Mouse (Mus musculus): ENCODE measurements at regions not wholly inside any gene's neighbourhood (a gene's known extent, or its start where the extent isn't known, plus 50 kb on each side); places are given as distances from the start of the nearest gene placed in this dataset.

DNA sequence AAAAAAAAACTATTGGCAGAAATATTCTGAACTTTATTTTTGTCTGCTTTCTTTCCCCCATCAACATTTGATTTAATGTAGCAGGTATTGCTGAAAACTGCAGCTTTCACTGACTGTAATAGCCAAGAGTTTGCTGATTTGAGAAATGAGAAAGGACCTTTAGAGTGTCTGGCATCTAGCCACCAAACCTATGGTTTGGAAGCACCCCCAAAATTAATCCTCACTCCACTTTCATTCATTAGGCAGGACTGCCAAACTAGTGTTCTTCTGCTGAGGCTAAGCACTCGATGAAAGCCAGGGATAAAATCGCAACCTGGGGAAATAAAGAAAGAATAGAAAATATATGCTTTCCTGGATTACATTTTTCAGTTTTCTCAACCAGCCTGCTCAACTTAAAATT, 320.4 kb downstream of the Atp6ap1l start:
- DNase-seq (ENCODE audit: low spot score), result no peak

DNA sequence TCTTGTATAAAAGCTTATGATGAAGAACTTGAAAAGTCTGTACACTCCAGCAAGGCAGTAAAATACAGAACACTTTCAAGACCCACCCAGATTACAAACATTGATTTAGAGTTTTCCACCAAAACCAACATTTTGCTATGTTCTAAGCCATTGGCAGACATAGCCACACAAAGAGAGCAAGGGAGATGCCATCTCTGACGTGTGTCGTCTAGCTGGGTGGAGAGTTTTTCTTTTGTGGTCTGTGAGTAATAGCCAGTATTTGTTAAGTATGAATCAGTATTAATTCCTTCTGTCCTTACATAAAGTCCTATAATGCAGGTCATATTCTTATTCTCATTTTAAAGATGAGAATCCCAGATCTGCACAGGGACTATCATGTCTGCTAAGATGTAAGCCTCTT, 329.8 kb downstream of the Atp6ap1l start:
- DNase-seq (ENCODE audit: low spot score), result no peak

DNA sequence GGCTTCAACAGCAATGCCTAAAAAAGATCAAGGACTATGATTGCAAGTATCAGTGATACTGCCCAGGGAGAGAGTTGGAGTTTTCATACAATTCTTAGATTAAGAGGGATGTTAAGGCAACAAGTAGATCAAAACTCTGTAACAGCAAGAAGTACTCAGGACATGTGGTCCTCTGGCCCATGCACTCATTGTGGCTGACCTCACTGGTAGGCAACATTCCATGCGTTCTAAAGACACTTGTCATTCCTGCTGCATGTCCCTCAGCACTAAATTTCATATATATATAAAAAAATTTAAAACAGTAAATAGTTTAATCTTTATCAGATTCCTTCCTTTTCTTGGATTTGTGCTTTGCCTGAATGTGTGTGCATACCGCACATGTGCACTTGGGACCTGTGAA, 332.6 kb downstream of the Atp6ap1l start:
- no peak for DNase-seq (ENCODE audit: low spot score)

DNA sequence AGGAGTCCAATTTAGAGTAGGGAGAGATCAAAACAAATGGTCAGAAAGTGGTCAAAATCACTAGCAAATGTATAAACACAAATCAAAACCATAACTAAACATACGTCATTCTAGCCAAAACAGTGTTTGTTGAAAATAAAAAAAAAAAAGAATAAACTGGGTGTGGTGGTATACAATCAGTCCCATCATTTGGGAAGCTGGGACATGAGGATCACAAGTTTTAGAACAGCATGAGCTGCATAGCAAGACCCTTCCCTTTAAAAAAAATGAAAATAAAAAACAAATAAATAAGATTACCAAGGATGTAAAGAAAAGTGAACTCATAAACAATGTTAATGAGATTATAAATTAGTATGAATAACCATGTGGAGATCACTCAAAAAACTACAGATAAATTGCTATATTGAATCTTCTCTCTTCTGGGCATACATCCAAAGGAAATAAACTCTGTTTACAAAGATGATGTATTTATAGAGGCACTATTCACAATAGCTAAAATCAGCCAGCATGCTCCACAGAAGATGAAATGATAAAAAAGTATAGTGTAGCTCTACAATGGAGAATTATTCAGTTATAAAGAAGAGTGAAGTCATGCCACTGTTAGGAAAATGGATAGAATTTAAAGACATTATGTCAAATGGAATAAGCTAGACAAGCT, 341.8 kb downstream of the Atp6ap1l start:
- DNase-seq (ENCODE audit: low spot score), result no peak

DNA sequence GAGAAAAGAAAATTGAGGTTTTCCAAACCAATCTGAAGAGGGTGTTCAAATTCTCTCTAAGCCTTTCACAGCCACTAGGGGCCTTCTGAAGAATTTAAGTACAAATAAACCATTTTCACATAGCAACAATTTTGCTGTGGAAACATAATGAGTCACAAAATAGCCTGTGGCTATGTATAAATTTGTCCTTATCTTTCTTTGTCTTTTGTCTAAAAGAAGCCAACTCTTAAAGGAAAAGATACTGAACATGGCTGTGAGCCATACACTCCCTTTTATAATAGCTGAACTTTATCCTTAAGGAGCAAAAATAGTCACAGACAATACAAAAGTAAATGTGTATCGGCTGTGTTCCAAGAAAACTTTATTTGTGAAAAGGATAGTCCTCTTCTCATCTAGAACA, 345.1 kb downstream of the Atp6ap1l start:
- no peak for DNase-seq (ENCODE audit: low spot score)

DNA sequence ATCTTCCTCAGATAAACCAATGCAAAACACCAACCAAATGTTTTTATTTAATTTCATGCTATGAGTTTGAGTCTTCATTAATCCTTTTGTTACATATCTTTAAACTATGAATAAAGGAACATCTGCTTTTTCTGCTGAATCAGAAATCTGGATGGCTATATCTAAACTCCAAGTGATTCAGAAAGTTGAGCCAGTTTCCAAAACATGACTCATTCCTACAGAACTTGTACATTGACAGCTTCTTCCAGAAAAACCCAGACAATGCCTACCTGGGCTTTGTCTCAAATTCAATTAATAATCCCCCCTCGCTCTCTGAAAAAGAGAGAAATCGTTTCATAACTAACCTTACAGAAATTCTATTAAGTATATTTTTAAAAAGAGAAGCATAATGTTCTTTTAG, 345.7 kb downstream of the Atp6ap1l start:
- no peak for DNase-seq (ENCODE audit: low spot score)

DNA sequence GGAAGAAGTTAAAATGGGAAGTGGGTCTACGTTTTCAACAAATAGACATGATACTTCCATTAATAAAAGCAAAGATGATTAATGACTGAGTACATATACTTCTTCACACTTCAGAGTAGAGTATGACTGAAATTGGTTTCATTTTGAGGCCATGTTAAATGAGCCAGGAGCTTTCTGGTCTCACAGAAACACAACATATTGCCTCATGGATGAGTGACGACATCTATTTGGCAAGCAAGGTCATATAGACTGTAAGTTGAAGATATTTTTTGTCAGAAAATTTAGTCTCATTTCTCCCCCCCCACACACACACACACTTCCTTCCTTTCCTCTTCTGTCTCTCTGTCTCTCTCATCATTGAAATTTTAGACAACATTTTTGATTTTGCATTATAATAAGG, 354.0 kb downstream of the Atp6ap1l start:
- no peak for DNase-seq (ENCODE audit: low spot score)

DNA sequence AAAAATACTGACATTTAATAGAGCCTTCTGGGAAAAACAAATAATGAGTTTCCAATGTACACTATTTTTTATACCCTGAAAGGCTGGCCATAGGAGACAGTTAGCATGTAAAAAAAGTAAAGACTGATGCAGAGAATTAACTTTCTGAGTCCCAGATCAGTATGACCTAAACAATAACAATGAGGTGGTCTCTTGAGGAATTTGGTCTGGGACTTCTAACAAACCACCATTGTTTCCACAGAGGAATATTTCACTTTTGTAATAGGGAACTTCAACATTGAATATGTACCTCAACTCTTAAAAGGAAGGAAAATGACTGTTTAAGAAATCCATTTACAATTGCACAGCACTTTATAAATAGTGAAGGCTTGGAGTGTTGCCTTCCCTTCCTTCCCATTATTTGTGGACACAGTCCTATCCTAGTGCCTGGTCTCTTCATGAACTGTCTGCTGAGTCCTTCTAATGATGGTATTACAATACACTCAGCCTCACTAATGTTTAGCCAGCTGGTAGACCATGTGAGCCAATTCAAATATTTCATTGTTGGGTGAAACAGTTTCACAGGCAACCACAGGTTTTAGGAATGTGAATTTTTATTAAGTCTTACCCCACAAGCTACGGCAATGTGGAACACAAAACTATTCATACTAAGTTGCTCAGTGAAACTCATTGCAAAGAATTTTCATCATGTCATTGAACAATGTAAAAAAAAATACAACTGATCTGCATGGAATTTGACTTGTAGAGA, 358.7 kb downstream of the Atp6ap1l start:
- no peak for DNase-seq (ENCODE audit: low spot score)

DNA sequence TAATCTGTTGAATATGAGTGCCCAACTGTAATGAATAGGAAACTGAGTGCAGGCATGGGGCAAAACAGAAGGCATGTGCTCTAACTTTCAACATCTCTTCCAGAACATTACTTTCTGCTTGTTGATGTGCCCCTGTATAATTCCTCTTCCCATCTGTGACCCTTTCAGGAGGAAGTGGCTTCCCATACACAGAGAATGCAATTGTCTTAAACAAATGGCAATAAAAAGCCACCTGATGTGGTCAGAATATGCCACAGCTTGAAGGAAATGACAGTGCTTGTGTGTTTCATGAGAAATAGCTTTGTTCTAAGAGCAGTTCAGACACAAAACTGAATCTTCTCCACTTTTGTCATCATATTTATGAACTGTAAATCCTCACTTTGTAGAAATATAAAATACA, 359.3 kb downstream of the Atp6ap1l start:
- DNase-seq (ENCODE audit: low spot score), result no peak

DNA sequence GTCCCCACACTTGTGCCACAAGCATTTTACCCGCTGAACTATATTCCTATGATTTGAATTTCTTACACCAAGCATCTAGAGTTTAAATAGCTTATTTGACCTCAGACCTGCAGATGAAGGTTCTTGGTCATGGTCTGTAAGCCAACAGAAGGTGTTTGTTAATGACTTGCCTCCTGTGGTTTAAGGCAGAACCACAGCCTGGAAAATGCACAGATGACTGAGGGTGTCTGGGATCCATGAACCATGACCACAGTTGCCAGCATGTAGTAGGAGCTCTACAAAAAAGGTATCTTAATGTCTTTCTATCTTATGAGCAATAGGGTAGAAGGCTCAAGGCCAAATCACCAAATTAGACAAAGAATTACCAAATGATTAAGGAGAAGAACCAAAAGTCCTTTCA, 367.6 kb downstream of the Atp6ap1l start:
- DNase-seq (ENCODE audit: low spot score), result no peak

DNA sequence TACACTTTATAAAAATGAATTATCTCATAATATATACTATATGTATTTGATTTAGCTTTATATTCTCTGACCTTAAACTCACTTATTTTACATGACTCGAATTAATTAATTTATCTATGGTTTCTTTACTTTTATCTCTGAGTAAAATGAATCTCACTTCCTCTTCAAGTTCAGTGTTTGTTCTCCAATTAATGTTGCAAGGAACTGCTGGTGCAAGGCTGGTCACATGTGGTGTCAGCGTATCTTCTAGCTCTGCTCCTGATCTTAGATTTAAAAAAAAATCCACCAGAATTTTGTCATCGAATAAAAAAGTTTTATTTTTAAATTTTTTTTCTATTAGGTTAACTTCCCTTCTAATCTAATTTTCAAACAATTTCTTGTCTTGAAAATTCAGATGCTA, 378.2 kb downstream of the Atp6ap1l start:
- DNase-seq (ENCODE audit: low spot score), result no peak

DNA sequence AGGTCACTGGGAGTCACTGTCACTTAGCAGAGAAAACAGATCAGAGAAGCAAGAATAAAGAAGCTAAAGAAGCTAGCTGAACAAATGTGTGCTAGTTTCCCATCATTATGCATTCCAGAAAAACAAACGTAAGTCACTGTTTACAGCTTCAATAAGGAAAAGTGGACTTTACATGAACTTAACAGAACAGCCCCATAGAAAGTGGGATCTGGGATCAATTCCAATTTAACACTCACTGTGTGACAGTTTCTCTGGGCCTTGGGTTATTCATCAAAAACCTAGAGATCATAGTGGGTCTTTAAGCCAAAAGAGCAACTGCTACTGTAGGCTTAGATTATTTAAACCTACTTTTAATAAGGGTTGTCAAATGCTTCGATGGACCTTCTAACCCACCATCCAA, 379.4 kb downstream of the Atp6ap1l start:
- no peak for DNase-seq (ENCODE audit: low spot score)

DNA sequence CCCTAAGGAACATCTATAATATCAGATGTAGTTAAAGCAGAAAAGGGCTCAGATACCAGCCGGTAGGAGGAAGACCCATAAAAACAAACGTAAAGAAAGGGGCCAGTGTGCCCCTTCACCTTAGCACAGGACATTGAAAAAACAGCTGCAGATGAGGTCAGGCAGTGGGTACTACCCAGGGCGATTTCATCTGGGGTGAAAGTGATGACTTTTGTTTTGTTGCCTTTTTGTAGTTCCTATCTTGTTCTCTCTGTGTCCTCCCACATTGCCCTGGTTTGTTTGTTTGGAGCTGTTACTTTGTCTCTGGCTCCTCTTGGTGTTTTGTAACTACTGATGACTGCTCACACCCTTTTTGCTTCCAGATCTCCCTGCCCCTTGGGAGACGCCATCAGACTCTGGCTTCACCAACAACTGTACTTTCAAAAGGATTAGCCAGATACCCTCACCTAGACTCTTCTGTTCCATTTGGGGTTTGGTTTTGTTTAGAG, 383.4 kb downstream of the Atp6ap1l start:
- DNase-seq (ENCODE audit: low spot score), result no peak

DNA sequence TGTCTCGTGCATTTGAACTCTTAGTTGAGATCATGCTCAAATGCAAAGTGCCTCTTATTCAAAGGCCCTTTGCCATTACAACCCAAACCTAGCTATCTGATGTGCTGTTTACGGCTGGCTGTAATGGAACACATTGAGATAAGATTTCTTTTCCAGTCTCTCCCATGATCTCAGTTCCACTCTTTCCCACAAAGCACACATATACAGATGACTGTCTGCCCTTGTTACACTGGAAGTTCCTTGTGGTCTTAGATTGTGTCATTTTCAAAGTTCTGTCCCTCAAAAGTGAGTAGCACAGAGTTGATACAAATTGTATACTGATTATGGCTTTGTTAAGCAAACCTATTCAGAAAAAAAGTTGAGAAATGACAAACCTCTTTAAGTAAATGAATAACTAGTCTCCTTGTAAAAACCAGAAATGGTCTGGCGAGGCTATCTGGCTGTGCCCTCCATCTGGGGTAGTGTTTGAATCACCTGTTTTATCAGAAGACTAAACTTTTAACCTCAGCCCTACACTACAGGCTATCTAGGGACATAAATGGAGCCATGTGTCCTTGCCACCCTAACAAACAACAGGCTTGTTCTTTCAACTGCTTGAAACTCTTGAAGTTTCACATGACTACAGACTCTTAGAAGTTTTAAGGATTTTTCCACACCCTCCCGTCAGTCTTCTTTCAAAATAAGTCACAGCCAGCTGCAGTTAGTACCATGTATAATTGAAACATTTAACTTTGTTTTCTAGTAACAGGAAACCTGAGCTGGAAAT, 384.0 kb downstream of the Atp6ap1l start:
- no peak for DNase-seq (ENCODE audit: low spot score)

DNA sequence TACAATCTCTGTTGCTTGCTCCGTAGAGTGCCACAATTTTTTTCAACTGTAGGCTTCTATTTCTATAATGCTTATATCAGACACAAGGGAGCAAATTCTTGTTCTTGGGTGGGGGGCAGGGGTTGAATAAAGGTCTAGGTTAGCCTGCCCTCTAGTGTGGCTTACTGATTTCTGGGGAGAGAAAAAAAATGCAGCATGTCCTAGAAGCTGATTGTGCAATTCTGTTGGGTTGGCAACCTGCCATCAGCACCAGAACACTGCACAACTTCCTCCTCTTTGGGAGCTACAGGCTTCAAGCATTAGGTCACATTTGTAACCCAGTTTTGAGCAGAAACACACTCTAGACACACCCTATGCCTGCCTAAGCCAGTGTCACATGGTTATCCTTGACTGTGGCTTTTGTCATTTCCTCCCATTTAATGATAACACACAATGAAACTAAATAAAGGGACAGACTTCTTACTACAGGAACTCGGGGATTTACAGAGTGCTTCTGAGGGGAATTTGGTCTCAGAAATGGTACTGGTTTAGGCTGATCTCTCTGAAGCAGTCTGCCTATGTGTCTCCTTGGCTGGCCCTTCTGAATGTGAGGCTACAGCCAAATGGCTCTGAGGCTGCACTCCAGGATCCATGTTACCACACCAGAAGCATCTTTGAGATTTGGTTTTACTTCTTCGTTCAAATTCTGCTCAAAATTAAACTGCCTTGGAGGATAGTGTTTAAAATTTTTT, 389.2 kb downstream of the Atp6ap1l start:
- DNase-seq (ENCODE audit: low spot score), result peak; percentile 28

DNA sequence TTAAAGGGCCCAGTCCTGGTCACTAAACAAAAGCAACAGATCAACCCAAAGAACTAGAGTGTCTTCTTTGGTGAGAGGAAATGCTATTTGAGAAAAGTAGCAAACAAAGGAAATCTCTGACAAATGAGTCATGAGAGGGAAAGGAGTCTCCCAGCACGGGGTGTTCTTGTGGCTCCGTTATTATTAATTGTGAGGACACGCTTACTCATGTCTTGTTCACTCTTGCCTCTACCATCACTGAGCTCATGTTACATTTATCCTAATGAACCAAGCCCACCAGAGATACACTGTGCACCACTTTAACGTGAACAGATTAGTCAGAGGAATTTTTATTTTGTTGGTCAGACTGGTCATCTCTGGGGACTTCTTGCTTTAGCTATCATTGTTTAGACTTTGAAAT, 391.3 kb downstream of the Atp6ap1l start:
- DNase-seq (ENCODE audit: low spot score), result no peak

DNA sequence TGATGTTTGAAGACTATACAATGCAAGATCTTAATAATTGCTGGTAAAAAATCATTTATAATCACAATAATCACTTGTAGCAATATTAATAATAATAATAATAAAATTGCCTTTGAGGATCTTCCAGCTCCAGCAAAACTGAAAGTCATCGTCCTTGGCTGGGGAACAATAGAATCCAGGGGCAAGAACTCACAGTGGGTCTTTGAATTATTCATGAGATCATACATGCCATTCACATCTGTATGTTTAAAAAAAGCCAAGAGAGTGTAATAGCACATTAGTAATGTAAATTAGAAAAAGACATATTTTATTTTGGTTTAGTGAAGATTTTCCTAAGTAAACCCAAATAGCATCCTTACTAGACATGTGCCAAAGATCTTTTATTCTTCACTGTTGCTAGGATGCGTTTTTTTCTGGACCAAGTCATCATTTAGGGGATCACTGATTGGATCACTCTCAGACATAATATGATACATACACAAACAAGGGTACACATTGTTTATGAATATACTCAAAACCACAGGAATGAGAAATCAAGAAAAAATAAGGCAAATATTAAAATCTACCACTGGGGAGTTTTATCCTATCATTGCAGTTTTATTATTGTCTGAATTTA, 392.3 kb downstream of the Atp6ap1l start:
- DNase-seq (ENCODE audit: low spot score), result no peak

DNA sequence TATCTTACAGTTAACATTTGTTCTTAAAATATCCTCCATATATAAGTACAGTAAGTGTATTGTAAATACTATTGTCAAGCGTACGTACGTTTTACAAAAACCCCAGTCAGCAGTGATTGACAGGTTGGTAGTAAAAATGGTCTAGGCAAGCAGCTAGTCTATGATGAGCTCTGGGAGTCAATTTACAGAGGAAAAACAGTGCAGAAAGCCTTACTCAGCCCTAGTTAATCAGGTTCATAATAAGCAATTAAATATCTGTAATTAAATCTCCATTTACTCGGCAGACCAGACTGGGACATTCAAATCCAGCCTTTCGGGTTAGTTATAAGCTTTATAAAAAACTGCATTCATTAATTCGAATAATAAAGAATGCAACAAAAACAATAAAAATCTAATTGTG, 394.7 kb downstream of the Atp6ap1l start:
- DNase-seq (ENCODE audit: low spot score), result no peak

DNA sequence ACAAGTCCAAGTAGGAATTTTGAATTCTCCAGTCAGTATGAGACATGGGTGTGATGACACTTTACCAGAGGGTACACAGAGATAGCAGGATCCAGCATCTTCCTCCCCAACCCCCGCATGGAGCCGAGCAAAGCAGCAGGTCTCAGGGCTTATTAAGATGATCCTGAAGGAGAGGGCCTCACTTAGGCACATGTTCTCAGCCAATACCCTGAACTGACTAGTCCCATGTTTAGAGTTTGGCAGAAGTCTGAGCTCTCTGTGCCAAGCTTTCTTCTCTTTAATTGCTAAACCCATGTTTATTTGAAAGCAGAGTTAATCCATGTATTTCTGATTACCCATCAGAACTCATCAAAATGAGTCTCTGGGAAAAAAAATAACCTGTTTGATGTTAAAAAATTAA, 402.0 kb downstream of the Atp6ap1l start:
- no peak for DNase-seq (ENCODE audit: low spot score)

DNA sequence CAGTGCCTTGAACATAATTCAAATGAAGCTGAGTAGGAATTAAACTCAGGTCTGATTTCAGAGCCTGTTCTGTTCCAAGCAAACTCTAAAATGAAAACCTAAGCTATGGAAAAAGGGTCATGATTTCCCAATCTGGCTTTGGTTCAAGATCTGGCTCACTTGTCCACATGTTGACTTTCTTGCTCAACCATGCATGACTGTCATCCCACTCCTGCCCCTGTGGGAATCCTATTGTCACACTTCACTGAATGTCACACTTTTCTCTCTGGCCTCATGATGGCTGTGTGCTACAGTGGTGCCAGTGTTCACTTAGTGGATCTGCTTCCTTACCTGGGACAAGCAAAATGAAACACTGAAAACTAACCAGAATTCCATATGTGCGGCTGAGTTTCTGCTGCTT, 403.0 kb downstream of the Atp6ap1l start:
- DNase-seq (ENCODE audit: low spot score), result no peak

DNA sequence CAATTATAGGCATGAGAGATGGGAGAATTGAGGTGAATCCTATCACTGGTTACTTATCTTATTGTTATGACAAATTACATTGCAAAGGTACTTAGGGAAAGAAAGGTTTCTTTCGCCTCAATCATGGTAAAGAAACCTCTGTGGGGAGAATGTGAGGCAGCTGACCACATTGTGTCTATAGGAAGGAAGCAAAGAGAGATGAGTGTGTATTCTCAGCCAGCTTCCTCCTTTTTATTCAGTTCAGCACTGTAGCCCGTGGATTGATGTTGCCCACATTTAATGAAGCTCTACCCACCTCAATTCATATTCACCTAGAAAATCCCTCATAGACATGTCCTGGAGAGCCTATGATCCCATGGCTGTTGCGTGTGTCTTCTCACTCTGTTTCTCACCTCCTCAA, 406.2 kb downstream of the Atp6ap1l start:
- DNase-seq (ENCODE audit: low spot score), result no peak

DNA sequence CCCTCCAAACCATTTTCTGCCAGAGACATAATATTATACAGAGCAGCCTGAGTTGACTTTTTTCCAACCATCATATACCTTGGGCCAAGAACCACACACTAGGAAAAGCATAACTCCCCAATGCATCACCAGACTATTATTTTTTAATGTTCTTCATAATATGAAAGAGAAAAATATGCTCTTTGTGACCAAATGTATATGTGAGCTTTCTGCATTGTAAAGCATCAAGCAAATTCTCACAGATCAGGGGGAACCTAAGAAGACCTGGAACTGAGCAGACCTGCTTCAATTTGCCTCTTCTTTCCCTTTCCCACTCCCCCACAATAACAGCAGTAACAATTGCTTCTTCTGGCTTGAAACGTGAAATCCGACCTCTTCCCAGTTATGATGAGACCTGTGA, 407.6 kb downstream of the Atp6ap1l start:
- DNase-seq (ENCODE audit: low spot score), result no peak
